Mouse (Mus musculus): ENCODE measurements around the gene Ifit2. TPM values are rescaled to one million over a fixed set of nuclear protein-coding genes. Genes with fewer than 3 reads are reported as not detected.
"Not testable (repeated sequence)": the region's sequence is repeated elsewhere in the genome, so short reads cannot be mapped to it uniquely, and the experiment has no call there.

The Ifit2 gene
- total RNA-seq, 4 experiments from 2014 or later: 7.1 to 9.4 (median 7.2) TPM

GRCm38 (mm10) chr19:34593456-34593855 is 43.0 kb downstream of the Ifit2 start:
- no peak for DNase-seq (ENCODE audit: low spot score in 2 of 2)

GRCm38 (mm10) chr19:34594523-34594922 is 44.0 kb downstream of the Ifit2 start:
- DNase-seq (ENCODE audit: low spot score in 2 of 2): not testable (repeated sequence)

DNA sequence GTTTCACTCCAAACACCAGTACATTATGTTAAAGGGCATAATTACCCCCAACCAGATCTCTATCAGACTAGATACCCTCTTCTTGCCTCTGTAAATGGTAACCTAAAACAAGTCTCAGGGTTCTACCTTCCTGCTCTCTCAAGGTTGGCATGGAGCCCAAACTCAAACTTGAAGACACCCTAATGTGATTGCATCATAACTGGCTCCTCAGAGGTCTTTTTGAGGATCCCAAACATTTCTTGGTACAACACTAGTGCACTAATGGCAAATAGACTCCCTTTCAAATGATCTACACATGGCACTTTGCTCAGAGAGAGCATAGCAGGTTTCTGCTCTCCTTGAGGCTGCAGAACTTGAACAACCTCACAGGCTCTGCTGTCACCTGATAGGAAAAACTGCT is 46.3 kb downstream of the Ifit2 start:
- DNase-seq (ENCODE audit: low spot score in 2 of 2): no peak

DNA sequence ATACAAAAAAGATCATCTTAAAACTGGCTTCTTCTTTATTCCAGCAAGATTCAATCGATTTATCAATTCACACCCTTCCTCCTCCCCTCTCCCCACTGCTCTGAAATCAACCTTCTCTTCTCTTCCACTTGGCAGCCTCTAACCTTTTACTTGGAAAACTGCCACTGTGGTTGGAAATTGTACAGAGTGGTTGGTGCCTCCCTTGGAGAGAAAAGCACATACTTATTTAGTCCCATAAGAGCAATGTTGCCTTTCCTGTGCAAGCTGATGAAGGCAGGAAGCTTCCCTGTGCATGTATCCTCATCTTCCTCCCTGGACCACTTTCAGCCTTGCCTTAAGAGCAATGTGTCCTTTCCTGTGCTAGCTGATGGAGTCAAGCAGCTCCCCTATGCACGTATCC is 47.8 kb downstream of the Ifit2 start:
- no peak for DNase-seq (ENCODE audit: low spot score in 2 of 2)

DNA sequence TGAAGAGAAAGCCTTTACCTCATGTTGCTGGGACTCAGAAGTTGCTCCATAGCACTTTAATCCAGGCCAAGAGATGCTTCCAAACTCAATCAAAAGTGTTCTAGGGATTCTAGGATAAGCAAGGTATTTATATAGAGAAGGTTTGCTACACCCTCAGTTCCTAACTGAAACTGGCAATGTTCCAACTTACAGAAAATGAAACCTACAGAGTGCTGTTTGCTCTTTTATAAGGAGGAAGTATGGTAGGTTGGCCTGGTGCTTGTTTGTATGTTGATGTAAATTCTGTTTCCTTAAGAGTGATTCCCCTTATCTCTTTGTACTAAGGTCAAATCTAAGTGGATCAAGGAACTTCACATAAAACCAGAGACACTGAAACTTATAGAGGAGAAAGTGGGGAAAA is 48.8 kb downstream of the Ifit2 start:
- not testable (repeated sequence) for DNase-seq (ENCODE audit: low spot score in 2 of 2)

DNA sequence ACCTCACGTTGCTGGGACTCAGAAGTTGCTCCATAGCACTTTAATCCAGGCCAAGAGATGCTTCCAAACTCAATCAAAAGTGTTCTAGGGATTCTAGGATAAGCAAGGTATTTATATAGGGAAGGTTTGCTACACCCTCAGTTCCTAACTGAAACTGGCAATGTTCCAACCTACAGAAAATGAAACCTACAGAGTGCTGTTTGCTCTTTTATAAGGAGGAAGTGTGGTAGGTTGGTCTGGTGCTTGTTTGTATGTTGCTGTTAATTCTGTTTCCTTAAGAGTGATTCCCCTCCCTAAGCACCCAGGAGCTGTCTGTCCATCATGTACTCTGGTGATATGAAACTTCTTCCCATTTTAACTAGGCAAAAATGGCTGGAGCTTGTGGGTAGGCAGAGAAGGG is 51.4 kb downstream of the Ifit2 start, which contains the start of gene Ifit1bl1:
Gene Ifit1bl1 (minus strand): TSS at position 69 of the 400 bp plus-strand sequence.
- DNase-seq (ENCODE audit: low spot score in 2 of 2): not testable (repeated sequence)

DNA sequence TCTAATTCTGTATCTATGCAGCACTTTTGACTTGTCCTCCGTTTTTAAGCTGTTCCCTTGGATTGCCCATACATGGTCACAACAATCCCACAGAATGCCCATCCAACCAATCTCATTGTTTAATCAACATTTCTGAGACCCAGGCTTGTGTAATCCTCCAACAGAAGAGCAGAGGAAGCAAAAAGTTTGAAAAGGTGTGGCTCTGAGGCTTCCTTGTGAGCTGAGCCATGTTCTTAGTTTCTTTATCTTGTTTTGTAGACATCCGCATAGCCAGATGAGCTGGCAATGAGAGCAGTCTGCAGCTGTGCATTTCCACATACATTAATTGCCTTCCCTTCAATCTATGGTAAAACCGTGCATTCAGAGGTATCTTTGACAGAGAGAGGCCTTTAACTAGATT is 55.0 kb downstream of the Ifit2 start:
- DNase-seq (ENCODE audit: low spot score in 2 of 2): no peak

GRCm38 (mm10) chr19:34607237-34608051 is 57.0 kb downstream of the Ifit2 start, which contains the start of gene Ifit3b:
Gene Ifit3b, plus strand, starts transcription at chr19:34607970.
- not testable (repeated sequence) for DNase-seq (ENCODE audit: low spot score in 2 of 2)

DNA sequence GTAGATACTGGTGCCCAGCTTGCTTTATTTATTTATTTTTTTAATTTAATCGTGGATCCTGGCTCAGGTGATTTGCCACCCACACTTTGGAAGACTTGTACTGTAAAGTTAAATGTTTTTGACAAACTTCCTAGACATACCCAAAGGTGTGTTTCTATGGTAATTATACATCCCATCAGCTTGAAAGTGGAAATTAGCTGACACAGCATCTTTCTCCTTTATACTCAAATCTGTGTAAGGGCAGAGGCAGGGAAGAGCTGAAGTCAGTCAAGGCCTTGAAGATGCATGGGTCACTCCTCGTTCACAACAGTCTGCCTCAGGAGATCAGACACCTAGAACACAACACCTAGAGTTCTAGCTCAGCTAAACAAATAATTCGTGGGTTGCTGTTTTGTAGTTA is 59.6 kb downstream of the Ifit2 start:
- DNase-seq (ENCODE audit: low spot score in 2 of 2): not testable (repeated sequence)

DNA sequence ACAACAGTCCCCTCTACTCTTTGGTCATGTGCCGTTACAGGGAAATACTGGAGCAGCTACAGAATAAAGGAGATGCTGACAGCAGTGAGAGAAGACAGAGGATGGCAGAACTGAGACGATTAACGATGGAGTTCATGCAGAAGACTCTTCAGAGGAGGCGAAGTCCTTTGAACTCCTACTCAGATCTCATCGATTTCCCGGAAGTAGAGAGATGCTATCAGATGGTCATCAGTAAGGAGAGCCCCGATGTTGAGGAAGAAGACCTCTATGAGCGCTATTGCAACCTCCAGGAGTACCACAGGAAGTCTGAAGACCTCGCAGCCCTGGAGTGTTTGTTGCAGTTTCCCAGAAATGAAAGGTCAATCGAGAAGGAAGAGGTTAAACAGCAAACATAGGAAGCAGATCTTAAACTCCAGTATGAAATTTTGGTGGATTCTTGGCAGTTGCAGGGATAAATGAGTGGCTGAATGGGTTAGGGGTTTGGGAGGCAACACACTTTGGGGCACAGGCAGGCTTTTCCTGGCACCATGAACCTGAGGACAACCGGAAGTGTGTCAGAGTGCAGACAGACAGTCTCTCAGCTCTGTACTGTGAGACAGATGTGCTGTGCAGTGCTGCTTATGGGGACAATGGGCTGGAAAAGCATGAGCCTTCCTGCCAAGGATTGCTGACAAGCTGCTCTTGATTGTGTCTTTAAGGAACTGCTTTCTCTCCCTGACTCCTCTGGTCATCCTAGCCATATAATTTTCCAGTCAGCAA is 61.9 kb downstream of the Ifit2 start:
- not testable (repeated sequence) for DNase-seq (ENCODE audit: low spot score in 2 of 2)

- no peak for DNase-seq (ENCODE audit: low spot score in 2 of 2)
These were observed 70.4 kb downstream of the Ifit2 start for GRCm38 (mm10) chr19:34620871-34621270.

DNA sequence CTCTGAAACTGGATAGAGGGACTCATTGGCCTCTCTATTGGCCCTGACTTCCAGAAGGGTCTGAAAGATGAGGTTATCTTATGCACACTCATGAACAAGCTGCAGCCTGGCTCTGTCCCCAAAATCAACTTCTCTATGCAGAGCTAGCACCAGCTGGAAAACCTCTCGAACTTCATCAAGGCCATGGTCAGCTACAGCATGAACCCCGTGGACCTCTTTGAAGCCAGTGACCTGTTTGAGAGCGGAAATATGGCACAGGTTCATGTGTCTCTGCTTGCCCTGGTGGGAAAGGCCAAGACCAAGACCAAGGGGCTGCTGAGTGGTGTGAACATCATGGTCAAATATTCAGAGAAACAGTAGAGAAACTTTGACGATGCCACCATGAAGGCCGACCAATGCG is 73.3 kb downstream of the Ifit2 start:
- no peak for DNase-seq (ENCODE audit: low spot score in 2 of 2)

DNA sequence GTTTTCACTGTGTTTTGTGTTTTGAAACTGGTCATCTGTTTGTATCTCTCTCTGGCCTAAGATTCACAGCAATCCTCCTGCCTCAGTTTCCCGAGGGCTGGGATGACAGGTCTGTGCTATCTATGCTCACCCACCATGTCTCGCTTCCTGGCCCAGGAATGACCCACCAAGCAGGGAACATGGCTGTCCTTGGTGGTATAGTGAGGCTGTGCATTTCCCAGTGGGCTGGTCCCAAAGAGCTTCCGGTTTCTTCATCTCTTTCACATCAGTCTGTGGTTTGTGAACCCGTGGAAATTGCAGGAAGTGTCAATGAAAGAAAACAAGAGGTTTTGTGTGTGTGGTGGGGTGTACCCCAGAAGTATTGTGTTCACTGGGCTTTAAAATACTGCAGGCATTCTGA is 74.2 kb downstream of the Ifit2 start:
- DNase-seq (ENCODE audit: low spot score in 2 of 2): no peak

Other genes with a start within 250 kb of the Ifit2 start
- gene Ch25h, start 75.5 kb upstream of the Ifit2 start, total RNA-seq (2022): 1 to 10 TPM in 2 of 4 experiments, under 1 TPM in 1, not detected in 1; 0.35 to 1.6 (median 1.2) TPM
- 10 to 100 TPM; 15.7 to 21.3 (median 17.4) TPM for gene Lipa, start 23.2 kb upstream of the Ifit2 start, total RNA-seq (2022)
- 10 to 100 TPM in 2 of 4 experiments, 1 to 10 TPM in 2; 6.7 to 15.3 (median 10.6) TPM for gene Ifit3, start 32.8 kb downstream of the Ifit2 start, total RNA-seq (2022)
- 1 to 10 TPM; 1.7 to 2.4 (median 2.1) TPM for gene Ifit1bl1, start 51.3 kb downstream of the Ifit2 start, total RNA-seq (2022)
- 1 to 10 TPM; 3.5 to 6.3 (median 4.4) TPM for gene Ifit3b, start 57.3 kb downstream of the Ifit2 start, total RNA-seq (2022)
- gene Ifit1bl2, start 90.0 kb downstream of the Ifit2 start, total RNA-seq (2022): under 1 TPM; 0.38 to 0.66 (median 0.49) TPM
- gene Ifit1, start 90.2 kb downstream of the Ifit2 start, total RNA-seq (2022): 1 to 10 TPM; 1.3 to 3.0 (median 2.1) TPM
- gene Slc16a12, start 196.6 kb downstream of the Ifit2 start, total RNA-seq (2022): 1 to 10 TPM; 3.4 to 6.5 (median 3.6) TPM